Mouse (Mus musculus): Measurements from ENCODE around the gene 3300002I08Rik. TPM values are rescaled to one million over a fixed set of nuclear protein-coding genes. Genes with fewer than 3 reads are reported as not detected.

The 3300002I08Rik gene
- polyA plus RNA-seq (2017; shearing (Covaris generic)) = 9.1 TPM

DNA sequence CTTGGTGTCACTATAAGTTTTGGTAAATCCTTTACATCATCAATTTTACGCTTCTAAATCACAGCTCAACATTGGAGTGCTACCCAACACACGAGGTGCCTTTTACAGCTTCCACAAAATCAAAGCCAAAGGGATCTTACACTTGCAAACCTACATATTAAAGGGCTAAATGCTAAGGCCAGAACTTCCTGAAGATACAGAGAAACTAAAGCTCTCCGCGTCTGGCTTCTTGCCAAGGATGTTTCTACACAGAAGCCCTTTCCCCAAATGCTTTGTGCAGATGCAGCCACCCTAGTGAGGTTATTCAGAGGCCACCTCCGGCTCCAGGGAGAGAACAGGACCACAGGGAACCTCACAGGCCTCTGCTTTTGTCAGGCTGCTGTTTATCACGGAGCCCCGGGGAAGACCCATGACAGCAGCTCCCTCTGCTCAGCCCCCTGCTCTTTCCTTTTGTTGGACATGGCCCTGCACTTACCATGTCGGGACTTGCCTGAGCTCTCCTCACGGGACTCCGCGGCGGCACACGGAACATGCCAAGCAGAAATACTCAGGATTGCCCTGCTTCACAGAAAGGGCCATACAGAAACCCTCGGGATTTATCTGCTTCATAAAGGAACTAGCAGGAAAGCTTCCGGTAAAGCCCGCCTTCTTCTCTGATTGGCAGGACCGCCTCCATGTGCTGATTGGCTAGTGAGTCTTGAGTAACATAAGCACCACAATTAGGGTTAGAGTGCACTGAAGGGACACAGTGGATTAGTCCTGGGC lies at the start of gene 3300002I08Rik:
Gene 3300002I08Rik, minus strand, starts transcription at position 653 of the 765 bp plus-strand sequence.

DNA sequence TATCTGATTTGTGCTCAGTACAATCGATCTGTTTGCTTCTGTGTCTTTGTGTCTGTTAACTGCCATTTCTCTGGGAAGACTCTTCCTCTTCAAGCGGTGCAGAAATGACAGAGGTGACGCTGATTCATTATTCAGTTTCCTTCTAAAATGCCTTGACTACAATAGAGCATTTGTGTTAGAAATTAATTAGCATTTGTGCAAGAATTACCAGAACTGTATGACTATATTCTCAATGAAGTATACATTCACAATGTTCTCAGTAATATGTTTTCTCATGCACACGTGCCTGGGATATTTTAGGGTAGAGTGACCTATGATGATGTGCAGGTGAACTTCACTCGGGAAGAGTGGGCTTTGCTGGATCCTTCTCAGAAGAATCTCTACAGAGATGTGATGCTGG lies 39.2 kb downstream of the 3300002I08Rik start, which contains the start of gene Gm10130:
Gene Gm10130, plus strand, starts transcription at position 301 of the 400 bp plus-strand sequence.

Other genes with a start within 250 kb of the 3300002I08Rik start
- gene Zfp120, start 226.1 kb downstream of the 3300002I08Rik start, polyA plus RNA-seq (2017; shearing (Covaris generic)) = 28.1 TPM
- not detected for gene Gm10770, start 183.1 kb downstream of the 3300002I08Rik start, polyA plus RNA-seq (2017; shearing (Covaris generic))
- gene Gm14139, start 181.0 kb downstream of the 3300002I08Rik start, polyA plus RNA-seq (2017; shearing (Covaris generic)) = 1.8 TPM
- gene Zfp937, start 144.7 kb downstream of the 3300002I08Rik start, polyA plus RNA-seq (2017; shearing (Covaris generic)) = 16.8 TPM
- gene Gm21994, start 107.2 kb downstream of the 3300002I08Rik start, polyA plus RNA-seq (2017; shearing (Covaris generic)) = 62.9 TPM
- gene Gm14124, start 105.2 kb downstream of the 3300002I08Rik start, polyA plus RNA-seq (2017; shearing (Covaris generic)) = 0.43 TPM
- 38.9 TPM for gene Gm10130, start 39.1 kb downstream of the 3300002I08Rik start, polyA plus RNA-seq (2017; shearing (Covaris generic))
- gene Zfp442, start 88.7 kb upstream of the 3300002I08Rik start, polyA plus RNA-seq (2017; shearing (Covaris generic)) = 7.4 TPM
- 0.42 TPM for gene Zfp345, start 122.3 kb upstream of the 3300002I08Rik start, polyA plus RNA-seq (2017; shearing (Covaris generic))
- 115 TPM for gene Cst7, start 207.7 kb upstream of the 3300002I08Rik start, polyA plus RNA-seq (2017; shearing (Covaris generic))
- 30.5 TPM for gene Apmap, start 245.8 kb upstream of the 3300002I08Rik start, polyA plus RNA-seq (2017; shearing (Covaris generic))

Measured in CD4-positive, CD25-positive, alpha-beta regulatory T cell (primary cell).